Mouse (Mus musculus) cerebellum, adult 18-20 months (tissue): ENCODE data around the gene Tead4.
A peak's percentile ranks its signal among the peaks of the same experiment; 100 is the strongest.
"Not testable (repeated sequence)": the region's sequence is repeated elsewhere in the genome, so short reads cannot be mapped to it uniquely, and the experiment has no call there.

Source experiments
- DNase-seq, 2 experiments: peaks; one replicate each; pipeline ENCODE4 v3.0.0; 2021

Tead4 gene

DNA sequence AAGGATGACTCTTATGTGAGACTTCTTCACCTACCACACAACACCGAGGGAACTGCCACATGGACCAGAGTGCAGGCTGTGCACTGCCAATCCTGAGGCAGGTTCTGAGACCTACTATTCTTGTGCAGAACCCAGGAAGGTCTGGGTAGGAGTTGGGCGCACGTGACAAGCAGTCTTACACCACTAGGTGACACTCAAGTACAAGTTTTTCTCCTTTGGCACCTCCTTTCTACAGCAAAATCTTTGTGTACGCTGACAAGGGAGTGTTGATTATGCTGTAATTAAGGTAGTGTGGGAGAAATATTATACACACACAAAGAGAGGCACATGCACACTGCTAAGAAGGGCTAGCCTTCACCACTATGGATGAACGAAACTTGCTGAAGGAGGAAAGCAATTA, 66.4 kb downstream of the Tead4 start:
- DNase-seq = peak; percentile 43 to 47

DNA sequence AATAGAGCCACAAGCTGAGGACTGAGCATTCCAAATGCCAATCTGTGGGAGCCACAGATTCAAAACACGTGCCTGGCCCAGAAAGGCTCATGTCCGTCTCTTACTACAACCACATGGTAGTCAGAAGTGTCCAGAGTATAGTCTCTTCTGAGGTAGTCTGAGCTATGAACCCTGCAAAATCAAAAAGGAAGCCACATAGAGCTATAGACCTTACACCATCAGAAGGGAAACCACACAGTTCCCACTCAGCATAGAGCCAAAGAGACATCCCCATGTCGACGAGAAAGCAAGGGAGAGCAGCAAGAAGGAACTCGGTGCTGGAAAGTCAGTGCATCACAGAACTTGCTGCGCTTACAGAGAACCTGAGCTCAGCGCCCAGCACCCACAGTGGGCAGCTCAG, 68.4 kb downstream of the Tead4 start:
- DNase-seq = no peak

DNA sequence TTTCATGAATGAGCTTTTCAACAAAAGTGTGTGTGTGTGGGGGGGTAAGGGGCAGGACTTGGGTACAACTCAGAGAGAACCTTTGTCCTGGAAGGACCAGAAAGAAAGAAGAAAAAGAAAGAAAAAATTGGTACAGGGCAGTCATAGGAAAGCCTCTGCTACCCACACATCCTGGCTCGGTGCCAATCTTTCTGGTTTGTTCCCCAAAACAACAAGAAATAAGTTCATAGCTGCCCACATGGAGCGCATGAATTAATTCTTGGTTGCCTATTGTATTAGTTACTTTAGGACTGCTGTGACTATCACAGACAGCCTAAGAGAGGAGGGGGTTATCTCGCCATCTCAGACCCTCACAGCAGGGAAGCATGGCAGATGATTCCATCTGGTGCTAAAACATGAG, 68.9 kb downstream of the Tead4 start:
- no peak for DNase-seq

DNA sequence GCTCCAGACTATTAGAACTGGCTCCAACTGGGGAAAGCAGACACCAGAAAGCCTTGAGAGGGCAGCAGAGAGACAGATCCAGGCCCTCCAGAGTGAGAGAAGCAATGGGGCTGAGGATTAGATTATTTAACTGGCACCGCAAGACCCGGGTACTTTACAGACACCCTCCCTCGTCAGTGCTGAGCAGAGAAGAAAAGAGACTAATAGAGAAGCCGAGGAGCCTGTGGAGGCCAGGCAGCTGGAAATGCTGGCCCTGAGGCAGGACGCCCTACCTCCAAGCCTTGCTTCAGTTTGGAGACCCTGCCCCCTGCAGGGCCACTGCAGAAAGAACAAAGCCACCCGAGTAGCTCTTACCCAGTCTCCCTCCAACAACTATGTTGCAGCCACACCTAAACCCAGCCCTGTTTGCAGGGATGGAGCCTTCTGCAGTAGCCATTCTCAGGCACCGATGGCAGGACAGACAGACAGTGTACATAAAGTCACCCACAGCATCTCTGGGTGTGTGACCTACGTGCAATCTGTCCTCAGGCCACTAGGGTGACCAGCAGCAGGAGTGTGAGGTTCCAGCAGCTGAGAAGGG, 73.1 kb downstream of the Tead4 start:
- no peak for DNase-seq

DNA sequence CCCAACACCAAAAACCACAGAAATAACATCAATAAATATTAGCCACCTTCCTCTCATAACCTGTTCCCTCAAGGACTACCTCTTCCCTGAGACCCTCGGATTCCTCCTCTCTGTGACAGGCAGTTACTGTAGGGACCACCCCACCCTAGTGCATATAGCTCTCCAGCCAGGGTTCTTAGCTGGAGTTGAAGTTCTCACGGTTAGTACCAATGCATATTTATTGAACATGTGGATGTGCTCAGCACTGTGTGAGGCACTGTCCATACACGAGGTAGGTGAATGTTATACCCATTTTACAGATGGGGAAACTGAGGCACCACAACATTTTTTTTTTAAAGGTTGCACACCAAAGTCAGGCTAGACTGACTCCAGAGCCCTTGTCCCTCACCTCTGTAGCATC, 73.7 kb downstream of the Tead4 start:
- DNase-seq = no peak

DNA sequence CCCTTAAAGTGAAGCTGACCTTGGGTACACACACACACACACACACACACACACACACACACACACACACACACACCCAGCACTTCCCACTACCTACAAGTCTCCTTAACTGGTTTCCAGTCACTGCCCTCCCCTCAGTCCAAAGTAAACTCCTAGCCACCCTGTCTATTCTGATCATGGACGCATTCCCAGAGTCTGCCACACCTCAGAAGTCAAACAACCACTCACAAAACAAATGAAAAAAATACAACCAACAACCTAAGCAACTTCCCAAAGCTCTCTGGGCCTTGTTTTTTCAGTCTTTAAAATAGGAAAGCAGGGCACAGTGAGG, 74.8 kb downstream of the Tead4 start:
- DNase-seq = no peak

DNA sequence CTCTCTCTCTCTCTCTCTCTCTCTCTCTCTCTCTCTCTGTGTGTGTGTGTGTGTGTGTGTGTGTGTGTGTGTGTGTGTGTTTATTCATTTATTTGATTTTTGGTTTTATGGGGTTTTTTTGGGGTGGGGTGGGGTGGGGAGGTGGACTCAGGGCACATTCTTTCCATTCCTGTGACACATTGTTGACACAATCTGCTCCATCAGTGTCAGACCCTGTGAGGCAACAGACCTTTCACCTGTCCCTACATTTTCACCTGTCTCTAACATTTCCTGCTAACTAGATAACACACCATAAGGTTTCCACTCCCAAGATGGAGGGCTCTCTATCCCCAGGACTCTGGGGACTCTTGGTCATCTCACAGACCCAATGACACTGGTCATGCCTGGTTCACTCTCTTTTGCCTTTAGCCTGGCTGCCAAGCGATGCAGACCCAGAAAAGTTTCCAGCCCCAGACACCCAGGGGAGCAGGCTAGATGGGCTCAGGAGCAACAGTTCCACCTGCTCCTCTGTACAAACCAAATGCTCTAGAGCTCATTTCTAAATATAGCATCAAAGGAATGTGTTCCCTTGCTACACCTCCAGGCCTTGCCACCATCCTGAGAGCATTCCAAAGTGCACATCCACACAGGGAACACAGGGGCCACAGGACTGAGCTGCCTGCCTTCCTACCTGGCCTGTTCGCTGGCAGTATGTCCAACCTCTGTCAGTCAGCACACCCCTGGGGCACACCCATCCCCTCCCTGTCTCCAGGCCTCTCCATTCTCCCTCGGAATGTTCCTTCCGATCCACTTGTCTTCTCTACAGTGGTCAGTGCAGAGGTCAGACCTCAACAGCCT, 75.4 kb downstream of the Tead4 start:
- DNase-seq = no peak

DNA sequence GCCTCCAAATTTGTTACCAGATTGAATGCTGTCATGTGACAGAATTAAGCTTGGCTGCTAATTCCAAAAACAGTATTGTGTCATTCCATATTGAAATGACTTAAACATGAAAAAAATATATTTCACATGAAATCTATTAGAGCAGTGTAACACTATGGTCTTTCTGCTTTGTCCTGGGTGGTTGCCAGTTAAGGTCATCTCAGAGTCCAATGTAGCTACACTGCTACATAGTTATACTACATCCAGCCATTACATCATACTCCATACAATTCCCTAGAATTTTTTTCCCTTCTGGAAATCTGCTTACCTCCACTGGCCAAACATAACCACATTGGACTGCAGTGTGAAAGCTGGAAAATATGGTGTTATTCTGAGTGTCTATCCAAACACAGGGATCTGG, 77.5 kb downstream of the Tead4 start:
- no peak for DNase-seq

DNA sequence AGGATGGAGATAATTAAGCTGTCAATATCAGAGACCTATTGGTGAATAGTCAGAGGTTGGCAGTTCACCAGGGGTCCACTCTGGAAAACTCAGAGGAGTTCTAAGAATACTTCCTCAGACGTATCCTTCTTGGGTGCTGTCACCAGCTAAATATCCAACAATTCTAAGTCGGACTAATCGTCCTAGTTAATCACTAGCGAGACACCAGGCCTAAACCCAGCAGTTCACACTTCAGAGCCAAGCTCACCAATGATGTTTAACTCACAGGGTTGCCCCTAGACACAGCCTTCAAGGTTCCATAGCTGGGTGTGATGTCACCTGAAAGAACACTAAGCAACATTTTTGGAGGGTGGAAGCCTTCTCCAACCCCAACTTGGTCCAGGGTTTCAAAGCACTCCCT, 85.6 kb downstream of the Tead4 start:
- DNase-seq = not testable (repeated sequence)

DNA sequence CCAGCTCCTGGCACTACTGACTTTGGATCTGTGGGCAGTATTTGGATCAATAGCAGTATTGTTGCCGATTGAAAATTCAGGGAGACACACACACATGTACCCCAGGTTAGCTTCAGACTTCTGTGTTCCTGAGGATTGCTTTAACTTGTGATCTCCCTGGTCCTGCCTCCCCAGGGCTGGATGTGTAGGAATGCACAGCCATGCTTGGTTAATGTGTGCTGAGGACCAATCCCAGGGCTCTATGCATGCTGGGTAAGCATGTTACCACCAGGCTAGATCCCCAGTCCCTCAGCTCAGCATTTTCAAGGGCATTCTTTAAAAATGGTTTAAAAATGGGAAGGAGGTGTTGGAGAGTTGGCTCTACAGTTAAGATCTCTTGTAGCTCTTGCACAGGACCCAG, 91.4 kb downstream of the Tead4 start:
- not testable (repeated sequence) for DNase-seq

DNA sequence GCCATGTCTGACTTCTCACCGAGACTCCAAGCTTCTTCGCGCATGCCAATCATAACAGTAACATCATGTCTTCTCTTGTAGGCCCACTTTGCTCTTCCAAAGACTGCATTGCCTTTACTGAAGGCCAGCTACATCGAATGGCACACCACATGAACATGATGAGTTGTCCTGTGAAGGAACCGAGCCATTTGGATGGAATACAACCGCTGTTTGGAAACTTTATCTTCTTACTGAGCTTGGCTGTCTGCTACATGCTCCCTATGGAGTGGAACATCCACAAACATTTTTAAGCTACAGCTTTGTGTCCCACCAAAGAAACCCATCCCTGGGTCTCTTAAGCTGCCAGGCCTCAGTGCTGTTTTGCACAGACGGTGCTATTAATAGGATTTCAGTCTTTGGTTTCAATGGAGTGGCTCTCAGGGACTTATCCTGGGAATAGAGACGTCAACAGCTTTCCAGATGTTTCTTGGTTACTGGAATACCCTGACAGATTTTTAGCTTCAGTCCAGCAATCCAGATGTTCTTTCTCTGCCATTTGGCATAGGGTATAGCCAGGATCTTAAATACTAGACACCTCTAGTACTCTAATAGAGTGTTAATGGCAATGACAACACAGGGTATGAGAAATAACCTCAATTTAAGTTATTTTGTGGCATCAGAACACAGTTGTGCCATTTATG, 92.0 kb downstream of the Tead4 start:
- no peak for DNase-seq

DNA sequence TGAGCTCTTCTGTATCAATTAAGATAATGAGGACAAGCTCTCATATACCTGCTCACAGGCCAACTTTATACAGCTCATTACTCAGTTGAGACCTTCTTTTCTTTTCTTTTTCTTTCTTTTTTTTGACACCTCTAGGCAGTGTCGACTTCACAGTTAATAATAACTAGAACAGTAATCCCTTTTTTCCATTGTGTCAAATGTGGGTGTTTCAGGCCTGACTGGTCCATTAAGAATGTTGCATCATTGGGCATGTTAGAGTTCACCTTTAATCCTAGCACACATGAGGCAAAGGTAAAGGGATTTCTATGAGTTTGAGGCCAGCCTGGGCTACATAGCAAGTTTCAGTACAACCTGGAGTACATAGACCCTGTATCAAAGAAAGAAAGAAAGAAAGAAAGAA, 97.1 kb downstream of the Tead4 start:
- DNase-seq = no peak

DNA sequence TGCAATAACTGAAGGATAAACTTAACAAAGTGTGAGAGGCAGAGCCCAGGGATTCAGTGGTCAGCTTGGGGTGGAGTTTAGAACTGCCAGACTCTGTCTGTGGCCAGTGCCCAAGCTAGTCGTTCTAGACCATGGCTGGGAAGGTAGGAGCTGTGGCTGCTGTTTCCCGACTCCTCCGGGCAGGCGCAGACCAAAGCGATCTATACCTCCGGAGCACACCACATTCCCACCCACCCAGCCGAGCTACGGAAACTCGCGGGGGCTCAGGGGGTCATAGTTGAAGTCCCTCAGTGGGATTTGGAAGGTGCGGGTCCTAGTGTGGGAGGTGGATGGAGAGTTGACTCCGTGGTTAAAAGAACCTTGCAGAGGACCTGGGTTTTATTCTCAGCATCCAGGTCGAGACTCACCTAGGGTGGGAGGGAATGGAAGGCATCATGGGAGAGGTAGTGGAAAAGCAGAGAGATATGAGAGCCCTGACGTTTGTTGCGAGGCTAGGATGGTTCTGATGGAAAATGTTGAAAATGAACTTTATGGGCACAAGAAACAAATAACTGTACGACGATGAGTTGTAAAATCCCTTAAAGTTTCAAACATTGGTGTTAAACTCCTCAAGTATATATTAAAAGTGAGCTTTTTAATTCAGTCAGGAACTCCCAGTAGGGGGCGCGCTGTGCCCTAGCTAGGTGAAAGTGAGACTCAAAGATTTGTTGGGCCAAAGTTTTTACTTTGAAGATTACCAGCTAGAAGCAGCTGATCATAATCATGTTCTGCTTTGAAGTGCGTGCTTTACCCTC, 99.6 kb downstream of the Tead4 start:
- peak; percentile 76 to 79 for DNase-seq

DNA sequence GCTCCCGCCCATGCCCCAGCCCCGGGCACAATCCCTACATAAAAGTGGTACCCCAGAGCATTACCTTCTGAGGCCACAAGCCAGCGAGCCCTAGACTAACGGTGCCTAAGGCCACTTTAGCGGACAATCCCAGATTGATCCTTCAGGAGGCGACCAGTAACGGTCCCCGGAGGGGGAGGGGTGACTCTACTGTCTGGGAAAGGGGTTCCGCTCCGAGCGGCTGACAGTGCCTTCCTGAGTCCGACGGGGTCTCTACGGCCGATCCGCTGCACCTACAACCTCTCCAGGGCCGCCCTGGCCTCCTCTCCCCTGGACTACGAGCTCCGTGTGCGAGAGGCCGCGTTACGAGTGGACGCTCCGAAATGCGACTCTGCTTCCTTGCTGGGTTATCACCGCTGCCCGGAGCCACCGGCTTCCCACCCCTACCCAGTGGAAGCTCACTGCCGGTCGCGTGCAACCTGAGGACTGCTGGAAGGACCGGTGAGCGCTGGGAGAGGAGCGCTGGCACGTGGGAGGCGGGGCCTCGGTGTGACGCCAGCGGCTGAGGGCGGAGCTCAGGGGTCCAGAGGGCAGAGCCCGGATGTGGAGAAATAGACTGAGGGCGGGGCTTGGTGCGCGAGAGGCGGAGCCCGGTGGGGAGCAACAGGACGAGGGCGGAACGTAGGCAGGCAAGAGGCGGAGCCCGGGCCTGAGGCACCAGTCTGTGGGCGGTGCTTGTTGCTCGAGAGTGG, 100.3 kb downstream of the Tead4 start:
- peak; percentile 99 to 100 for DNase-seq

DNA sequence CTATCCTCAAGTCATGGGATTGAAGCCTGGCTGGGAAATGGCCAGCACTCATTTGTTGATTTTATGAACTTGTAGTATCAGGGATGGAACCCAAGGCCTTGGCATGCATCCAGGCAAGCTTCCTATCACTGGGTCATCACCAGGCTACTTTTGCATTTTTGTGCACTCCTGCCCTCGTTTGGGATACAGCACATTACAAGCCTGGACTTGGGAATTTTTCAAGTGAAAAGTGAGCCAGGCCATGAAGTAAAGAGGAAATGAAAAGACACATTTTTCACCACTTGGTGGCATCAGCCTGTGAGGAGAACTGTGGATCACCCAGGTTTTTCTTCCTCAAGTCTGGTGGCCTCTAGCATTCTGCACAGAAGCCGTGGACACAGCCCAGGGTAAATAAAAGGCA, 117.1 kb downstream of the Tead4 start:
- DNase-seq = no peak

DNA sequence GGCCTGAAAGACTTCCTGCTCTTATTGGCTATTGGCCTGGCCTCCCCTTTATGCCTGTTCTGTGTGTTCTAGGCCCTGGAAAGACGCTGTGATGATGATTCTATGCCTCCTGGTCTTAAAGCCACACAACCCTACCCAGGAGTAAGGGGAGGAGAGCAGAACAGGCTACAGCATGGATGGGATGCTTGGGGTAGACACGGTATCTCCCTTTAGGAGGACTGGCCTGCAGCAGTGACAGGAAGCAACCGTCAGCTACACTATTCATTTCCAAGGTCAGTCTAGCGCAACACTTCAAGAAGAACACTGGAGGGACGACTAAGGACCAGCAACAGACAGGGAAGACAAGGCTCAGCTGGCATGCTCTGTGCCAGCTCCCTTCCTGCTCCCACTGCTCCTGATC, 119.4 kb downstream of the Tead4 start:
- no peak for DNase-seq

DNA sequence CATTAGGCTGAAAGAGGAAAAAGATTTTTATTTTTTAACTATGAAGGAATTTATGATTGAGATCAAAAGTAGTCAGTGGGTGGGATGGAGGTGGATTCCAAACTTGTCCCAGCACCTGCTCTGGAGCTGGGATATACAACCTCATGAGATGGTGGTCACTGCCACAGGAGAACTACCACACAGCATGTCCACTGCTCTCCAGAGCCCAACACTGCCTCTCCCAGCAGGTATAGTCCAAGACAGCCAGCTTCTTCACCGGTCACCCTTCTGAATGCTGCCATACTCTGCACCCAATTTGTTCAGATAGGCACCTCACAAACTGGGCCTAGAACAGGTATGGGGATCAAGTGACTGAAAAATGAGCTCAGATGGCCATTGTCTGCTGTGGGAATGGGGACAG, 121.0 kb downstream of the Tead4 start:
- DNase-seq = no peak

DNA sequence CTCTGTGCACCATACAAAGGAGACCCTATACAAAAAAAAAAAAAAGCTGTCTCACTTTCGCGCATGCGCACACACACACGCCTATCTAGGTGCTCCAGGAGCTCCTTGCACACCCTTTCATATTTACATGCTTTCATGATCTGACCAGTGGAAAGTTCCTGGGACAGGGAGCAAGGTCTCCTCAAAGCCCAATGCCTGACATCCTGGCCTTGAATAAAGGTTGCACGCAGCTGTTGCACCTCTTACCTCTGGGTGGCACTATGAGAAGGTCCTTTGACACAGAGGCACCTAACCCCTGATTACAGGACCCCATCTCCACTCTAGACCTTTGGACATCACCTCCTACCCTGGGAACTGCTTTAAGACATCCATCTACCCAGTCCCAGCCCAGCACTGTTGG, 121.4 kb downstream of the Tead4 start:
- no peak for DNase-seq

DNA sequence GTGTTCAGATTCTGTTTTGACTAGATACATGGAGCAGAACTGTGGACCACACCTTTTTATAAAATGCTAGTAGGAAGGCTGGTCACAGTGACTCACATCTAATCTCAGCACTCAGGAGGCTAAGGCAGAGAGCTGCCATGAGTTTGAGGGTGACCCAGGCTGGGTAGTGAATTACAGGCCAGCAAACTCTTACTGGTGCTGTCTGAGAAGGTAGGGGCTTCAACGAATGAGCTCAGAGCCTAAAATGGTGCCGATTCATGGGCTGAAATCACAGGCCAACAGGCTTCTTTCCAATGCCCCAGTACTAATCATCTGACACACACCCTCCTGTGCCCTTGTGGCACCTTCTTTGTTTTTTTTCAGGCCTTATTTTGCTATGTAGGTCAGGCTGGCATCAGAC, 121.9 kb downstream of the Tead4 start:
- DNase-seq = no peak
